Mouse (Mus musculus) intestine, postnatal 0 days (tissue): ENCODE measurements around the gene Gpc6. TPM values are rescaled to one million over a fixed set of nuclear protein-coding genes. Genes with fewer than 3 reads are reported as not detected.

Source experiments
- ATAC-seq: fragments of 200-750 bp; cut with Nextera tagmentation; 2 replicates; pipeline ENCODE4 v1.8.0; 2017; ENCODE audit warnings: mild to moderate bottlenecking, moderate TSS enrichment, moderate library complexity
- H3K27ac ChIP-seq: fragments of 300-500 bp; sonication (generic); 2 replicates; pipeline ENCODE4 v1.5.1; 2014; ENCODE audit warnings: mild to moderate bottlenecking, low read depth, low read length, moderate library complexity
- H3K27me3 ChIP-seq: fragments of 300-500 bp; sonication (generic); replicated peaks from 2 replicates; pipeline ENCODE4 v1.6.1; 2014; ENCODE audit warnings: low read length, mixed read lengths; ENCODE audit not compliant: control insufficient read depth, insufficient read depth
- H3K36me3 ChIP-seq: fragments of 300-500 bp; sonication (generic); 2 replicates; pipeline ENCODE4 v1.6.1; 2014; ENCODE audit warnings: mild to moderate bottlenecking, moderate library complexity; ENCODE audit not compliant: control insufficient read depth, insufficient read depth
- H3K4me1 ChIP-seq: fragments of 300-500 bp; sonication (generic); replicated peaks from 2 replicates; pipeline ENCODE4 v1.6.1; 2014; ENCODE audit warnings: antibody characterized with exemption, low read length, mixed read lengths; ENCODE audit not compliant: control insufficient read depth, insufficient read depth
- H3K4me2 ChIP-seq: fragments of 300-500 bp; sonication (generic); replicated peaks from 2 replicates; pipeline ENCODE4 v1.6.1; 2014; ENCODE audit warnings: low read depth, mild to moderate bottlenecking, moderate library complexity
- H3K4me3 ChIP-seq: fragments of 300-500 bp; sonication (generic); 2 replicates; pipeline ENCODE4 v1.5.1; 2014; ENCODE audit warnings: low read depth, low read length
- H3K9ac ChIP-seq: fragments of 300-500 bp; sonication (generic); 2 replicates; pipeline ENCODE4 v1.6.1; 2014; ENCODE audit warnings: mild to moderate bottlenecking, low read depth, low read length
- H3K9me3 ChIP-seq: fragments of 300-500 bp; sonication (generic); 2 replicates; pipeline ENCODE4 v1.6.1; 2016; ENCODE audit warnings: mixed run types; ENCODE audit not compliant: control insufficient read depth
- CTCF ChIP-seq: sonication (generic); IDR thresholded peaks from 2 replicates; pipeline ENCODE4 v1.5.1; 2016; ENCODE audit warnings: low read depth, mild to moderate bottlenecking, control low read depth, antibody characterized with exemption, moderate library complexity
- WGBS: fragments of 180-500 bp; shearing (Covaris S2); extraction: QIAGEN DNeasy Blood & Tissue Kit; methylation state at CpG from one replicate; pipeline ENCODE4 v1.1.7; 2014; 5-methylcytosine and 5-hydroxymethylcytosine counted together
- polyA plus RNA-seq: library from polyadenylated mRNA; unstranded; fragments of >200 nt; fragmentation: Nextera tagmentation; extraction: Ambion mirVana; gene quantifications from 2 replicates; pipeline ENCODE4 v1.2.1, GENCODE M21; 2015

Gpc6 gene
- polyA plus RNA-seq, 1 experiment from 2014 or later: 6.6 TPM

DNA sequence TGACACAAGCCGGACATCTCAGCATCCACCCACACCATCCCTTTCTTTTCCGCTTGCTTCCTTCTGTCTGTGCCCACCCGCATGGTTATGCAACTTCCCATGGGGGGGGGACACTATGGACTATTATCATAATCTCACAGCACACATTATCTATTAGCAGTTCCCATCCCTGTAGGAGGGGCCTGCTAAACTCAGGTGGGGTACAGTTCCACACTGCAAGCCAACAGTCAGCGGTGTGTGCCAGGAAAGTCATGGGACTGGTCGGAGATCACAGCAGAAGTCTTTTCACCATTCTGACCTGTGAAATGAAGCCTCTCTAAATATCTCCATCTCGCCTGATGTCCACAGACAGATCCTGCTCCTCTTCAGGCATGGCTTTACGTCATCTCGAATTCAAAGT is 770.5 kb downstream of the Gpc6 start:
- no peak overlapping the region for H3K9ac ChIP-seq
- no peaks in the 10 kb centered on the region for H3K9me3 ChIP-seq
- H3K36me3 ChIP-seq: no peaks in the 10 kb centered on the region
- TF ChIP-seq CTCF: no peak
- no peak overlapping the region for H3K27ac ChIP-seq
- no peaks in the 10 kb centered on the region for H3K4me1 ChIP-seq
- ATAC-seq: no peak
- 91% methylated on average over 8 of the region's 8 CpGs for WGBS
- no peak overlapping the region for H3K4me3 ChIP-seq
- no peak overlapping the region for H3K4me2 ChIP-seq
- no peaks in the 10 kb centered on the region for H3K27me3 ChIP-seq

DNA sequence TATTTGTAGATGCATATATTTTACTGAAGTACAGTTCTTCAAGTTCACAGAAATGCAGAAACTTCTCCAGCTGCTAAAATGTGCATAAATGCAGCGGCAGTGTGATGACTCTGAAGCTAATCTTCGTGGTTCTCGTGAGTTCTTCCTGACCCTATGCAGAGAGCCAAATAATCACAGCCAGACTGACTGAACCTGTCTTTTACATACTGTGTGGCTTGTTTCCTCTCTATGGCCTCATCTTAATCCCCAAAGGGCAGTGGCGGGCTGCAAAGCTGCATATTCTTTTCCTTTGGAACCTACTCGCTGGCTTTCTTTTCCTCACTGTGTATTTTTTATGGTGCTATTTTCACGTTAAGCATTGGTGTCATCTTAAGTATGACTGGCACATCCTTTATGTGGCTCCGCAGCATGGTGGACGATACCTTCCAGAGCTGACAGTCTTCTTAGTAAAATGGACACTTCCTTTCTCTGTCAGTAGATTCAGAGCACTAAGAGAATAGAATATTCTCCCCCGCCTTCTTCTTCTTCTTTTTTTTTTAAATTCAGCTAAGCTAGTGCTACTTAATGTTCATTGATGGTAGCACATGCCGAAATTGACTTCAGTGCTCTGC is 775.7 kb downstream of the Gpc6 start:
- Histone ChIP-seq H3K27me3 (no peaks in the 10 kb centered on the region), H3K27ac (no peak overlapping the region), H3K9ac (no peak overlapping the region), H3K4me2 (no peak overlapping the region), H3K9me3 (no peaks in the 10 kb centered on the region), H3K4me3 (no peak overlapping the region), H3K4me1 (no peaks in the 10 kb centered on the region), H3K36me3 (no peaks in the 10 kb centered on the region)
- 92% methylated on average over 10 of the region's 10 CpGs for WGBS
- no peak for ATAC-seq
- TF ChIP-seq CTCF: no peak

DNA sequence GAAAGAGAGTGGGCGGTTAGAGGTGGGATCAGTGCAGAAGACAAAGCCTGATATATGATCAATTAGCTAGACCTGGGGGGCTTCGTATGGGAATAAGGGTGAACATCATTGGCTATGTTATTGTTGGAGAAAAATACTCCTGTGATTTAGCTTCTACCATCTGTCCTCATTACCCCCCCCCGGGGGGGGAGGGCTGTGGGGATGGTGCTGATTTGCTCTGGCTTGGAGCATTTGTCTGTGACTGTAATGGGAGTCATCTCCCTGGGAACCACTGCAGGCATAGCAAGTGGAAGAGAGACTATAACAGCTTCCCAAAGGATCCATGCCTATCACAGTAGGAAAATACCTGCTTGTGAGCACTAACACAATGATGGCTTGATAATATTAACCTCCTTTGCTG is 783.7 kb downstream of the Gpc6 start:
- no peak overlapping the region for H3K4me3 ChIP-seq
- H3K9ac ChIP-seq: no peak overlapping the region
- no peak overlapping the region for H3K4me2 ChIP-seq
- no peaks in the 10 kb centered on the region for H3K36me3 ChIP-seq
- no peaks in the 10 kb centered on the region for H3K27me3 ChIP-seq
- no peak for ATAC-seq
- H3K4me1 ChIP-seq: no peaks in the 10 kb centered on the region
- WGBS: 85% methylated on average over 3 of the region's 3 CpGs
- no peaks in the 10 kb centered on the region for H3K9me3 ChIP-seq
- no peak for TF ChIP-seq CTCF
- H3K27ac ChIP-seq: no peak overlapping the region

DNA sequence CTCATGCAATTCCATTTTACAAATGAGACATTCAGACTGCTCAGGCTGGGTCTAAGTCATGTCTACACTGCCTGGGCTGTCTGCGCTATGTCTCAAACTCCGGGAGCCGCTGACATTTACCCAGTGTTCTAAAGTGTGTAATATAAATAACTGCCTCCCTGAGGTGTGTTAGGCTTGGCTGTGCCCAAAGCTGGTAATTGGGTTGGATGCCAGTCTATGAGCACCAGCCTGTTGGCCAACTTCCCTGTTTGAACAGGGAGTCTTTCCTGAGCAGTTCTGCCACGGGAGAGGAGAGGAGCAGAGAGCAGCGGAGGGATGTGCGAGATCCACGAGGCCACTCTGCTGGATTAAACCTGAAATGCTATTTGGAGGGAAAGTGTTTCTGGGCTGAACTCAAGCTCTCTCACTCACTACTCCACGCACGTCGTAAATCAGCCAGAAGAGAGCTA is 785.4 kb downstream of the Gpc6 start:
- H3K4me3 ChIP-seq: no peak overlapping the region
- H3K4me2 ChIP-seq: no peak overlapping the region
- no peak overlapping the region for H3K27ac ChIP-seq
- ATAC-seq: no peak
- WGBS: 58% methylated on average over 10 of the region's 10 CpGs
- H3K4me1 ChIP-seq: no peaks in the 10 kb centered on the region
- no peak for TF ChIP-seq CTCF
- H3K9ac ChIP-seq: no peak overlapping the region
- no peaks in the 10 kb centered on the region for H3K9me3 ChIP-seq
- no peaks in the 10 kb centered on the region for H3K36me3 ChIP-seq
- H3K27me3 ChIP-seq: no peaks in the 10 kb centered on the region

DNA sequence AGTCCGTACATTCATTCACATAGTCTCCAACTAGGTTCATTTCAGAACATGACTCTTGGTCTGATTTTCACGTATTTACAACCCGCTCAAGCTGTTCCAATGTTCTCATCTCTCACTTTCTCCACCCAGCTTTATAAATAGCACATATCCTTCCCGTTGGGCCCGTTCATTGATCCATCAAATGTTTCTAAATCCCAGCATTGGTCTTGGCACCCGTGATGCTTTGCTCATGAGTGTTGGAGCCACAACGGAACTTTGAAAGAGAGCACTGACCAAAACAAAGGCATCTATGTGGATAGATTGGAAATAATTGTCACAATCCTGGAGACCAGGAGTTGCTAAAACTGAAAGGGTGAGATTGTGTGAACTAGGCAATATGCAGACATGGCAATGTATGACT is 787.2 kb downstream of the Gpc6 start:
- 88% methylated on average over 7 of the region's 7 CpGs for WGBS
- TF ChIP-seq CTCF: no peak
- H3K27me3 ChIP-seq: no peaks in the 10 kb centered on the region
- H3K4me2 ChIP-seq: no peak overlapping the region
- H3K9ac ChIP-seq: no peak overlapping the region
- H3K27ac ChIP-seq: no peak overlapping the region
- H3K36me3 ChIP-seq: no peaks in the 10 kb centered on the region
- no peak for ATAC-seq
- H3K4me1 ChIP-seq: no peaks in the 10 kb centered on the region
- no peak overlapping the region for H3K4me3 ChIP-seq
- no peaks in the 10 kb centered on the region for H3K9me3 ChIP-seq

DNA sequence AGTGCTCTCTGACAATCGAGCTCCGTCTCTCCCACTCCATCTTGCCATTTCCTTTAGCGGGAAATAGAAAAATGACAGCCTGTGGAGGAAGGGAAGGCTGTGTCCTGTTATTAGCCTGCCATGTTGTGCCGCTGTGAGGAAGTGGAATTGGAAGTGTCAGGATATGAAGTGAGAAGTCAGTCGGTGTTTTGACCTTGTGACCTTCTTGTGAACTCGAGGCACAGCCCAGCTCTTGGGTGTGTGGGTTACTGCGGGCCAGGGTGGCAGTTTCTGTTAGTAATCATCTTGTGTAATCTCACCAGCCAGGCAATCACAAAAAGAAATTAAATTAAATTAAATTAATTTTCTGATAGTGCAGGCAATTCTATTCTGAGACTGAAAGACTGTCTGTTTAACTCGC is 789.0 kb downstream of the Gpc6 start:
- H3K27ac ChIP-seq: no peak overlapping the region
- 63% methylated on average over 8 of the region's 8 CpGs for WGBS

DNA sequence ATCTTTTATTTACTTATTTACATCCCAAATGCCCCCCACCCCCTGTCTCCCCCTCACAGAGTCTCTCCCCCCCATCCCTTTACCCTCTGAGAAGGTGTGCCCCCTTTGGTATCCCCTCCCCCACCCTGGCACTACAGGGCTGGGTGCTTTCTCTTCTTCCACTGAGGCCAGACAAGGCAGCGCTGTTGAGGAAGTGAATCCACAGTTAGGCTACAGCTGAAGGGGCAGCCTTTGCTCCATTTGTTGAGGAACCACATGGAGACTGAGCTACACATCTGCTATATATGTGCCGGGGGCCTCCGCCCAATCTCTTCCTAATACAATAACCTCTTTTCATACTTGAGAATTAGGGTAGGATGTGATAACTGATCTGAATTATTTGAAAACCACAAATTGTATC is 791.2 kb downstream of the Gpc6 start:
- H3K9me3 ChIP-seq: no peaks in the 10 kb centered on the region
- H3K27me3 ChIP-seq: no peaks in the 10 kb centered on the region
- H3K27ac ChIP-seq: no peak overlapping the region
- no peak overlapping the region for H3K4me2 ChIP-seq
- no peak for ATAC-seq
- no peaks in the 10 kb centered on the region for H3K4me1 ChIP-seq
- no peak for TF ChIP-seq CTCF
- WGBS: 99% methylated on average over 3 of the region's 3 CpGs
- no peak overlapping the region for H3K4me3 ChIP-seq
- H3K9ac ChIP-seq: no peak overlapping the region
- no peaks in the 10 kb centered on the region for H3K36me3 ChIP-seq

More for the DNA sequence above, 789.0 kb downstream of the Gpc6 start:
- Histone ChIP-seq H3K4me3 (no peak overlapping the region), H3K9me3 (no peaks in the 10 kb centered on the region), H3K27me3 (no peaks in the 10 kb centered on the region), H3K36me3 (no peaks in the 10 kb centered on the region), H3K4me2 (no peak overlapping the region), H3K4me1 (no peaks in the 10 kb centered on the region), H3K9ac (no peak overlapping the region)
- no peak for ATAC-seq
- TF ChIP-seq CTCF: no peak
